25 mouse cellular contexts compared by ENCODE assay signal in genomic region chr4:95663596-95663995, GRCm38 (mm10).
DNase-seq lines count a peak whose midpoint lies in the region; ATAC-seq and TF ChIP-seq lines count a peak whose summit lies in the region.
"Had no signal": no experiment of that assay in that cellular context is flagged by ENCODE, and none has a peak within 500 bp of the region (broad histone marks: within the 10 kb centered on the region; RNA-seq: fewer than 3 reads in every experiment).

No protein-coding gene starts in this region.

- H3K79me2 ChIP-seq in C2C12 (ENCODE audit: control insufficient read depth, insufficient read depth), result no peaks in the 10 kb centered on the region

- H3K36me3 ChIP-seq in C2C12 (ENCODE audit: control insufficient read depth, insufficient read depth), result no peaks in the 10 kb centered on the region
- H3K36me3 ChIP-seq in embryonic facial prominence, embryonic 15.5 days, result no peaks in the 10 kb centered on the region
- H3K36me3 ChIP-seq: forebrain, embryonic 12.5 days; forebrain, embryonic 15.5 days; heart, embryonic 12.5 days; heart, embryonic 15.5 days; hindbrain, embryonic 15.5 days had no signal

- H3K4me1 ChIP-seq in embryonic facial prominence, embryonic 15.5 days, result peaks cover 6% of the 10 kb centered on the region; the same call in 1 of the 2 replicates
- H3K4me1 ChIP-seq: hindbrain, embryonic 15.5 days had no signal

- no peaks in the 10 kb centered on the region for H3K79me3 ChIP-seq in C2C12 (ENCODE audit: low read depth)

- no peak overlapping the region for H3K4me2 ChIP-seq in embryonic facial prominence, embryonic 15.5 days (replicated peaks)
- H3K4me2 ChIP-seq: forebrain, embryonic 12.5 days; forebrain, embryonic 15.5 days; heart, embryonic 12.5 days; heart, embryonic 15.5 days; hindbrain, embryonic 15.5 days had no signal

- 68% methylated on average over 4 of the region's 4 CpGs for WGBS in embryonic facial prominence, embryonic 15.5 days

- H3K9me3 ChIP-seq in embryonic facial prominence, embryonic 15.5 days (replicated peaks), result no peaks in the 10 kb centered on the region
- H3K9me3 ChIP-seq: forebrain, embryonic 12.5 days; forebrain, embryonic 15.5 days; heart, embryonic 12.5 days; heart, embryonic 15.5 days; hindbrain, embryonic 15.5 days had no signal

- no peak overlapping the region for H3ac ChIP-seq in C2C12 (ENCODE audit: control insufficient read depth, insufficient read length, low read depth)

- H3K9ac ChIP-seq in embryonic facial prominence, embryonic 15.5 days, result no peak overlapping the region
- H3K9ac ChIP-seq: forebrain, embryonic 12.5 days; forebrain, embryonic 15.5 days; heart, embryonic 12.5 days; heart, embryonic 15.5 days; hindbrain, embryonic 15.5 days had no signal

- ATAC-seq in embryonic facial prominence, embryonic 15.5 days (ENCODE audit: insufficient number of reproducible peaks, low FRiP score, low TSS enrichment, low read depth), result peak; percentile 75; the same call in 1 of the 2 replicates
- ATAC-seq: CD4-positive, CD25-positive, alpha-beta regulatory T cell, adult 4 months; intestine, postnatal 0 days had no signal

- H3K4me3 ChIP-seq in layer of hippocampus, adult 2 months, result no peak overlapping the region
- H3K4me3 ChIP-seq in C2C12 (ENCODE audit: insufficient read depth, poor library complexity, severe bottlenecking), result no peak overlapping the region
- no peak overlapping the region for H3K4me3 ChIP-seq in embryonic facial prominence, embryonic 15.5 days (replicated peaks)
- H3K4me3 ChIP-seq: erythroblast, embryonic 14.5 days; forebrain, embryonic 12.5 days; forebrain, embryonic 15.5 days; heart, embryonic 12.5 days; heart, embryonic 15.5 days; hindbrain, embryonic 15.5 days had no signal

- no peaks in the 10 kb centered on the region for H3K27me3 ChIP-seq in C2C12 (ENCODE audit: control insufficient read depth, insufficient read depth, insufficient read length)
- no peaks in the 10 kb centered on the region for H3K27me3 ChIP-seq in embryonic facial prominence, embryonic 15.5 days
- H3K27me3 ChIP-seq: forebrain, embryonic 12.5 days; forebrain, embryonic 15.5 days; heart, embryonic 12.5 days; heart, embryonic 15.5 days; hindbrain, embryonic 15.5 days had no signal

- TF ChIP-seq CTCF in layer of hippocampus, adult 2 months (conservative IDR thresholded peaks at IDR 0.05), result no peak
- TF ChIP-seq CTCF in C2C12 (IDR thresholded peaks at IDR 0.05; ENCODE audit: control insufficient read depth, insufficient read depth, insufficient read length), result no peak

- peak overlapping the region; percentile 32; the same call in 1 of the 2 replicates for H3K27ac ChIP-seq in layer of hippocampus, adult 2 months
- H3K27ac ChIP-seq in embryonic facial prominence, embryonic 15.5 days (replicated peaks), result no peak overlapping the region
- H3K27ac ChIP-seq: forebrain, embryonic 12.5 days; forebrain, embryonic 15.5 days; heart, embryonic 15.5 days; hindbrain, embryonic 15.5 days had no signal

- no peak for DNase-seq in layer of hippocampus, adult 2 months (ENCODE audit: low spot score in 2 of 2)
- DNase-seq in layer of hippocampus, adult 11-12 months (ENCODE audit: low spot score), result no peak
- no peak for DNase-seq in cerebellum, adult 18-20 months
- no peak for DNase-seq in frontal cortex, postnatal 25 days (ENCODE audit: low spot score in 2 of 2)
- DNase-seq: adrenal gland, postnatal 14 days; B cell, adult 2 months; cerebellum, adult 11 months; cerebellum, adult 8-10 months; cerebellum, postnatal 36 days; embryo, embryonic 11 days; gastrocnemius, postnatal 25 days; heart, adult 18-20 months; heart, postnatal 10 days; heart, postnatal 4 days; kidney, adult 2 months had no signal

TF ChIP-seq in C2C12, 6 proteins besides CTCF, POLR2A, EP300 and RAD21:
- TF ChIP-seq CEBPB (IDR thresholded peaks at IDR 0.05; ENCODE audit: low read depth) (no peak), USF1 (IDR thresholded peaks at IDR 0.05; ENCODE audit: low read depth) (no peak), MYOG (IDR thresholded peaks at IDR 0.05; ENCODE audit: control insufficient read depth, extremely low read depth, insufficient read length) (no peak), MAX (IDR thresholded peaks at IDR 0.05) (no peak), MYOD1 (IDR thresholded peaks at IDR 0.05; ENCODE audit: control insufficient read depth, insufficient read length, low read depth) (peak; percentile 98), FOSL1 (IDR thresholded peaks at IDR 0.05; ENCODE audit: insufficient read depth, low read length, poor library complexity, severe bottlenecking) (peak; percentile 56)
